ENCODE assay signal across 9 mouse cellular contexts in genomic region chr9:47894096-47894495, GRCm38 (mm10).
A peak's percentile ranks its signal among the peaks of the same experiment; 100 is the strongest.
DNase-seq lines count a peak whose midpoint lies in the region; ATAC-seq and TF ChIP-seq lines count a peak whose summit lies in the region.
"Had no signal": no experiment of that assay in that cellular context is flagged by ENCODE, and none has a peak within 500 bp of the region (broad histone marks: within the 10 kb centered on the region; RNA-seq: fewer than 3 reads in every experiment).

No protein-coding gene starts in this region.

- DNase-seq in kidney, adult 8-10 months = no peak
- peak; percentile 54 for DNase-seq in retina, postnatal 1 day
- no peak for DNase-seq in retina, embryonic 14.5 days (ENCODE audit: low spot score)
- DNase-seq in limb, embryonic 14.5 days (ENCODE audit: low spot score) = peak; percentile 49
- no peak for DNase-seq in gastrocnemius, postnatal 36 days
- no peak for DNase-seq in layer of hippocampus, adult 9-10 months (ENCODE audit: low spot score)
- DNase-seq in natural killer cell, adult 2 months (ENCODE audit: low spot score in 2 of 2) = no peak
- DNase-seq: cerebellum, adult 11 months had no signal

- no peak for TF ChIP-seq POLR2A in limb, embryonic 14.5 days (IDR thresholded peaks at IDR 0.05; ENCODE audit: borderline replicate concordance, extremely low read depth, insufficient read depth, insufficient read length)

- no peaks in the 10 kb centered on the region for H3K27me3 ChIP-seq in kidney, embryonic 15.5 days
- no peaks in the 10 kb centered on the region for H3K27me3 ChIP-seq in limb, embryonic 14.5 days (ENCODE audit: control insufficient read depth, insufficient read depth, low read length)

- intact Hi-C loops in gastrocnemius, postnatal 36 days (cut with DNase I) = no loop called here

- H3K27ac ChIP-seq in kidney, embryonic 15.5 days = peak overlapping the region; percentile 78
- H3K27ac ChIP-seq in limb, embryonic 14.5 days (replicated peaks; ENCODE audit: low read depth, low read length) = 0 out of 2 replicates have a peak overlapping the region, but pooled peaks have one; percentile 5

- H3K4me3 ChIP-seq in kidney, embryonic 15.5 days (replicated peaks) = no peak overlapping the region
- H3K4me3 ChIP-seq in limb, embryonic 14.5 days (replicated peaks; ENCODE audit: low read length) = no peak overlapping the region

- no peaks in the 10 kb centered on the region for H3K36me3 ChIP-seq in kidney, embryonic 15.5 days
- no peaks in the 10 kb centered on the region for H3K36me3 ChIP-seq in limb, embryonic 14.5 days (ENCODE audit: control insufficient read depth, insufficient read depth, low read length)

- H3K9ac ChIP-seq in kidney, embryonic 15.5 days = no peak overlapping the region
- no peak overlapping the region for H3K9ac ChIP-seq in limb, embryonic 14.5 days (ENCODE audit: low read depth, low read length, severe bottlenecking)

- H3K4me1 ChIP-seq in kidney, embryonic 15.5 days = peaks cover 25% of the 10 kb centered on the region
- H3K4me1 ChIP-seq in limb, embryonic 14.5 days (ENCODE audit: control insufficient read depth, insufficient read depth, low read length) = peaks cover 10% of the 10 kb centered on the region

- 6% methylated on average over 5 of the region's 5 CpGs for WGBS in kidney, embryonic 15.5 days
- 11% methylated on average over 5 of the region's 5 CpGs for WGBS in limb, embryonic 14.5 days

- ATAC-seq in kidney, embryonic 15.5 days (replicated peaks; ENCODE audit: low FRiP score) = peak; percentile 87
- ATAC-seq in limb, embryonic 14.5 days (ENCODE audit: low FRiP score, low read depth) = peak; percentile 80; the same call in 1 of the 2 replicates

- no peak overlapping the region for H3K4me2 ChIP-seq in kidney, embryonic 15.5 days
- H3K4me2 ChIP-seq in limb, embryonic 14.5 days (replicated peaks; ENCODE audit: low read depth, low read length, severe bottlenecking) = no peak overlapping the region

- H3K9me3 ChIP-seq in kidney, embryonic 15.5 days (replicated peaks) = no peaks in the 10 kb centered on the region
- no peaks in the 10 kb centered on the region for H3K9me3 ChIP-seq in limb, embryonic 14.5 days (ENCODE audit: control insufficient read depth, low read length)

Comparison
In these comparisons a context has a peak if more than half of its experiments do, and no peak if none do; other contexts are left out.
1. DNase-seq: peak in retina, postnatal 1 day (single experiment) and limb, embryonic 14.5 days (single experiment); none in kidney, adult 8-10 months (0 of 2), retina, embryonic 14.5 days (single experiment), gastrocnemius, postnatal 36 days (0 of 2), layer of hippocampus, adult 9-10 months (single experiment) and natural killer cell, adult 2 months (0 of 2).